Mouse (Mus musculus): ENCODE data around the gene Nrd1. TPM values are rescaled to one million over a fixed set of nuclear protein-coding genes. Genes with fewer than 3 reads are reported as not detected.

Gene Nrd1
- polyA plus RNA-seq, 1 experiment from 2014 or later, result 49.6 TPM

- TF ChIP-seq CTCF (IDR thresholded peaks at IDR 0.05; ENCODE audit: low read depth), result no peak
- Histone ChIP-seq H3K9me3 (ENCODE audit: low read depth, low read length) (no peaks in the 10 kb centered on the region), H3K27me3 (ENCODE audit: insufficient read depth, low read length) (no peaks in the 10 kb centered on the region), H3K36me3 (ENCODE audit: insufficient read depth) (peaks cover 78% of the 10 kb centered on the region), H3K4me2 (0 out of 2 replicates have a peak overlapping the region, but pooled peaks have one; percentile 8), H3K4me3 (ENCODE audit: low read depth, low read length) (no peak overlapping the region), H3K4me1 (ENCODE audit: insufficient read depth) (no peaks in the 10 kb centered on the region), H3K27ac (ENCODE audit: low read depth) (peak overlapping the region; percentile 71), H3K9ac (no peak overlapping the region)
- WGBS, result 11% methylated on average over 1 of the region's 1 CpGs
- peak; percentile 86 for ATAC-seq (ENCODE audit: insufficient read depth)
- peak; percentile 71 for DNase-seq
Observed at GRCm38 (mm10) chr4:109052282-109052681, 51.8 kb downstream of the Nrd1 start.

GRCm38 (mm10) chr4:109054003-109054402 lies 53.5 kb downstream of the Nrd1 start:
- no peaks in the 10 kb centered on the region for H3K27me3 ChIP-seq (ENCODE audit: insufficient read depth, low read length)
- TF ChIP-seq CTCF (IDR thresholded peaks at IDR 0.05; ENCODE audit: low read depth), result no peak
- DNase-seq (no peak), ATAC-seq (ENCODE audit: insufficient read depth) (no peak)
- no peak overlapping the region for H3K9ac ChIP-seq
- peaks cover 82% of the 10 kb centered on the region for H3K36me3 ChIP-seq (ENCODE audit: insufficient read depth)
- H3K27ac ChIP-seq (ENCODE audit: low read depth), result no peak overlapping the region
- no peak overlapping the region for H3K4me3 ChIP-seq (ENCODE audit: low read depth, low read length)
- WGBS, result 85% methylated on average over 9 of the region's 9 CpGs
- no peak overlapping the region for H3K4me2 ChIP-seq
- H3K4me1 ChIP-seq (ENCODE audit: insufficient read depth), result no peaks in the 10 kb centered on the region
- no peaks in the 10 kb centered on the region for H3K9me3 ChIP-seq (ENCODE audit: low read depth, low read length)

GRCm38 (mm10) chr4:109056351-109056750 lies 55.9 kb downstream of the Nrd1 start:
- no peak for DNase-seq
- WGBS, result 78% methylated on average over 7 of the region's 7 CpGs
- Histone ChIP-seq H3K9ac (no peak overlapping the region), H3K4me2 (no peak overlapping the region), H3K27ac (ENCODE audit: low read depth) (no peak overlapping the region), H3K36me3 (ENCODE audit: insufficient read depth) (peaks cover 84% of the 10 kb centered on the region), H3K27me3 (ENCODE audit: insufficient read depth, low read length) (no peaks in the 10 kb centered on the region), H3K4me1 (ENCODE audit: insufficient read depth) (no peaks in the 10 kb centered on the region), H3K9me3 (ENCODE audit: low read depth, low read length) (no peaks in the 10 kb centered on the region), H3K4me3 (ENCODE audit: low read depth, low read length) (no peak overlapping the region)
- no peak for TF ChIP-seq CTCF (IDR thresholded peaks at IDR 0.05; ENCODE audit: low read depth)
- no peak for ATAC-seq (ENCODE audit: insufficient read depth)

GRCm38 (mm10) chr4:109057640-109058039 lies 57.2 kb downstream of the Nrd1 start:
- Histone ChIP-seq H3K9ac (no peak overlapping the region), H3K4me1 (ENCODE audit: insufficient read depth) (no peaks in the 10 kb centered on the region), H3K36me3 (ENCODE audit: insufficient read depth) (peaks cover 92% of the 10 kb centered on the region), H3K4me2 (no peak overlapping the region), H3K27ac (ENCODE audit: low read depth) (no peak overlapping the region), H3K27me3 (ENCODE audit: insufficient read depth, low read length) (no peaks in the 10 kb centered on the region), H3K4me3 (ENCODE audit: low read depth, low read length) (no peak overlapping the region), H3K9me3 (ENCODE audit: low read depth, low read length) (no peaks in the 10 kb centered on the region)
- WGBS, result 92% methylated on average over 8 of the region's 8 CpGs
- ATAC-seq (ENCODE audit: insufficient read depth) (no peak), DNase-seq (no peak)
- no peak for TF ChIP-seq CTCF (IDR thresholded peaks at IDR 0.05; ENCODE audit: low read depth)

GRCm38 (mm10) chr4:109059255-109059821 lies 58.9 kb downstream of the Nrd1 start:
- DNase-seq (peak; percentile 25), ATAC-seq (ENCODE audit: insufficient read depth) (no peak)
- TF ChIP-seq CTCF (IDR thresholded peaks at IDR 0.05; ENCODE audit: low read depth), result no peak

GRCm38 (mm10) chr4:109064941-109065340 lies 64.5 kb downstream of the Nrd1 start:
- no peaks in the 10 kb centered on the region for H3K4me1 ChIP-seq (ENCODE audit: insufficient read depth)

More at GRCm38 (mm10) chr4:109059255-109059821, 58.9 kb downstream of the Nrd1 start:
- Histone ChIP-seq H3K27ac (ENCODE audit: low read depth) (no peak overlapping the region), H3K4me3 (ENCODE audit: low read depth, low read length) (no peak overlapping the region), H3K9me3 (ENCODE audit: low read depth, low read length) (no peaks in the 10 kb centered on the region), H3K9ac (no peak overlapping the region), H3K4me1 (ENCODE audit: insufficient read depth) (no peaks in the 10 kb centered on the region), H3K4me2 (no peak overlapping the region), H3K27me3 (ENCODE audit: insufficient read depth, low read length) (no peaks in the 10 kb centered on the region), H3K36me3 (ENCODE audit: insufficient read depth) (peaks cover 96% of the 10 kb centered on the region)
- 78% methylated on average over 4 of the region's 4 CpGs for WGBS

GRCm38 (mm10) chr4:109065714-109066113 lies 65.3 kb downstream of the Nrd1 start:
- WGBS, result 91% methylated on average over 5 of the region's 5 CpGs

More at GRCm38 (mm10) chr4:109064941-109065340, 64.5 kb downstream of the Nrd1 start:
- ATAC-seq (ENCODE audit: insufficient read depth), result no peak
- Histone ChIP-seq H3K4me3 (ENCODE audit: low read depth, low read length) (no peak overlapping the region), H3K36me3 (ENCODE audit: insufficient read depth) (peaks cover 85% of the 10 kb centered on the region), H3K4me2 (no peak overlapping the region), H3K27me3 (ENCODE audit: insufficient read depth, low read length) (no peaks in the 10 kb centered on the region), H3K9me3 (ENCODE audit: low read depth, low read length) (no peaks in the 10 kb centered on the region), H3K9ac (no peak overlapping the region), H3K27ac (ENCODE audit: low read depth) (no peak overlapping the region)
- no peak for DNase-seq
- WGBS, result 94% methylated on average over 6 of the region's 6 CpGs
- TF ChIP-seq CTCF (IDR thresholded peaks at IDR 0.05; ENCODE audit: low read depth), result no peak

More at GRCm38 (mm10) chr4:109065714-109066113, 65.3 kb downstream of the Nrd1 start:
- no peaks in the 10 kb centered on the region for H3K4me1 ChIP-seq (ENCODE audit: insufficient read depth)
- no peak overlapping the region for H3K4me3 ChIP-seq (ENCODE audit: low read depth, low read length)
- no peak overlapping the region for H3K27ac ChIP-seq (ENCODE audit: low read depth)
- DNase-seq, result no peak
- H3K4me2 ChIP-seq, result no peak overlapping the region
- H3K27me3 ChIP-seq (ENCODE audit: insufficient read depth, low read length), result no peaks in the 10 kb centered on the region
- no peak for ATAC-seq (ENCODE audit: insufficient read depth)
- no peak for TF ChIP-seq CTCF (IDR thresholded peaks at IDR 0.05; ENCODE audit: low read depth)
- H3K9me3 ChIP-seq (ENCODE audit: low read depth, low read length), result no peaks in the 10 kb centered on the region
- no peak overlapping the region for H3K9ac ChIP-seq
- H3K36me3 ChIP-seq (ENCODE audit: insufficient read depth), result peaks cover 84% of the 10 kb centered on the region

Measured in lung, embryonic 14.5 days (tissue).